Mouse (Mus musculus) frontal cortex, postnatal 25 days (tissue): ENCODE data around the gene Zfp771.

Experiments used
- DNase-seq, 2 experiments: peaks; one replicate each; pipeline ENCODE4 v3.0.0; 2022; ENCODE audit warnings: low spot score in 2 of 2

The Zfp771 gene

GRCm38 (mm10) chr7:127253341-127253740 is 9.3 kb downstream of the Zfp771 start:
- no peak for DNase-seq

- peak; percentile 84 to 91 for DNase-seq
Measured at GRCm38 (mm10) chr7:127253821-127254769, 10.0 kb downstream of the Zfp771 start.

GRCm38 (mm10) chr7:127255008-127255407 is 10.9 kb downstream of the Zfp771 start:
- DNase-seq, result no peak

GRCm38 (mm10) chr7:127255965-127256364 is 11.9 kb downstream of the Zfp771 start:
- DNase-seq, result no peak

GRCm38 (mm10) chr7:127256518-127256917 is 12.4 kb downstream of the Zfp771 start:
- no peak for DNase-seq

GRCm38 (mm10) chr7:127259186-127259905 is 15.3 kb downstream of the Zfp771 start:
- DNase-seq, result no peak

GRCm38 (mm10) chr7:127260309-127261111 is 16.4 kb downstream of the Zfp771 start, which contains the start of gene Dctpp1:
Gene Dctpp1 (minus strand): TSS chr7:127260709.
- DNase-seq, result peak; percentile 95

GRCm38 (mm10) chr7:127262218-127262961 is 18.3 kb downstream of the Zfp771 start:
- DNase-seq, result no peak

- no peak for DNase-seq
Measured at GRCm38 (mm10) chr7:127263526-127263925, 19.5 kb downstream of the Zfp771 start.

- DNase-seq, result no peak
Measured at GRCm38 (mm10) chr7:127270256-127270655, 26.2 kb downstream of the Zfp771 start.

- no peak for DNase-seq
Measured at GRCm38 (mm10) chr7:127270666-127271065, 26.6 kb downstream of the Zfp771 start.

- DNase-seq, result no peak
Measured at GRCm38 (mm10) chr7:127271093-127271492, 27.0 kb downstream of the Zfp771 start.

- DNase-seq, result no peak
Measured at GRCm38 (mm10) chr7:127272566-127272965, 28.5 kb downstream of the Zfp771 start.

- DNase-seq, result peak in 1 of 2 experiments; percentile 32
Measured at GRCm38 (mm10) chr7:127273118-127273923, 29.2 kb downstream of the Zfp771 start.

GRCm38 (mm10) chr7:127273925-127274789 is 30.1 kb downstream of the Zfp771 start, which contains the start of gene Sephs2:
Gene Sephs2 (minus strand): TSS chr7:127274055.
- DNase-seq, result peak; percentile 97 to 99

- DNase-seq, result no peak
Measured at GRCm38 (mm10) chr7:127276519-127276961, 32.5 kb downstream of the Zfp771 start.

- no peak for DNase-seq
Measured at GRCm38 (mm10) chr7:127278311-127278710, 34.2 kb downstream of the Zfp771 start.

GRCm38 (mm10) chr7:127280092-127280491 is 36.0 kb downstream of the Zfp771 start:
- no peak for DNase-seq

GRCm38 (mm10) chr7:127281114-127281513 is 37.0 kb downstream of the Zfp771 start:
- DNase-seq, result no peak
